Mouse (Mus musculus) hindbrain, embryonic 16.5 days (tissue): ENCODE measurements around the gene Vmn1r23. TPM values are rescaled to one million over a fixed set of nuclear protein-coding genes. Genes with fewer than 3 reads are reported as not detected.
"Not testable (repeated sequence)": the region's sequence is repeated elsewhere in the genome, so short reads cannot be mapped to it uniquely, and the experiment has no call there.

Experiments
- ATAC-seq: fragments of 200-750 bp; cut with Nextera tagmentation; 2 replicates; pipeline ENCODE4 v1.8.0; 2017; ENCODE audit warnings: moderate TSS enrichment, moderate library complexity
- H3K27ac ChIP-seq: fragments of 300-500 bp; sonication (generic); 2 replicates; pipeline ENCODE4 v1.5.1; 2014; ENCODE audit warnings: low read depth, mild to moderate bottlenecking, control low read depth, low read length, moderate library complexity
- H3K27me3 ChIP-seq: fragments of 300-500 bp; sonication (generic); replicated peaks from 2 replicates; pipeline ENCODE4 v1.6.1; 2014; ENCODE audit warnings: low read length; ENCODE audit not compliant: control insufficient read depth, insufficient read depth
- H3K36me3 ChIP-seq: fragments of 300-500 bp; sonication (generic); 2 replicates; pipeline ENCODE4 v1.6.1; 2014; ENCODE audit warnings: mild to moderate bottlenecking, low read length, moderate library complexity, mixed read lengths; ENCODE audit not compliant: control insufficient read depth, insufficient read depth
- H3K4me1 ChIP-seq: fragments of 300-500 bp; sonication (generic); 2 replicates; pipeline ENCODE4 v1.6.1; 2014; ENCODE audit warnings: low read depth, low read length; ENCODE audit not compliant: control insufficient read depth, insufficient read depth
- H3K4me2 ChIP-seq: fragments of 300-500 bp; sonication (generic); 2 replicates; pipeline ENCODE4 v1.6.1; 2014; ENCODE audit warnings: mild to moderate bottlenecking, low read length, control low read depth, moderate library complexity
- H3K4me3 ChIP-seq: fragments of 300-500 bp; sonication (generic); 2 replicates; pipeline ENCODE4 v1.5.1; 2014; ENCODE audit warnings: mild to moderate bottlenecking, low read length, control low read depth, moderate library complexity
- H3K9ac ChIP-seq: fragments of 300-500 bp; sonication (generic); 2 replicates; pipeline ENCODE4 v1.6.1; 2014; ENCODE audit warnings: low read depth, mild to moderate bottlenecking, control low read depth, low read length, moderate library complexity
- H3K9me3 ChIP-seq: fragments of 300-500 bp; sonication (generic); 2 replicates; pipeline ENCODE4 v1.6.1; 2014; ENCODE audit warnings: mild to moderate bottlenecking, low read length, moderate library complexity; ENCODE audit not compliant: control insufficient read depth
- WGBS: fragments of 180-500 bp; shearing (Covaris S2); extraction: QIAGEN DNeasy Blood & Tissue Kit; methylation state at CpG from one replicate; pipeline ENCODE4 v1.1.7; 2014; 5-methylcytosine and 5-hydroxymethylcytosine counted together
- polyA plus RNA-seq: library from polyadenylated mRNA; unstranded; fragments of >200 nt; fragmentation: Nextera tagmentation; extraction: Ambion mirVana; gene quantifications from 2 replicates; pipeline ENCODE4 v1.2.1, GENCODE M21; 2015

Vmn1r23 gene
- polyA plus RNA-seq: not detected in 2 replicates

GRCm38 (mm10) chr6:57926738-57927137 is at the start of gene Vmn1r23:
Gene Vmn1r23, minus strand, starts transcription at chr6:57926838.
- no peak within 1 kb of the TSS for H3K9ac ChIP-seq
- WGBS: 94% methylated on average over 1 of the region's 1 CpGs
- H3K27ac ChIP-seq: no peak within 1 kb of the TSS
- H3K9me3 ChIP-seq: no peaks in the 10 kb centered on the region
- no peaks in the 10 kb centered on the region for H3K4me1 ChIP-seq
- no peak within 1 kb of the TSS for H3K4me2 ChIP-seq
- H3K4me3 ChIP-seq: no peak within 1 kb of the TSS
- no peaks in the 10 kb centered on the region for H3K36me3 ChIP-seq
- H3K27me3 ChIP-seq: no peaks in the 10 kb centered on the region
- ATAC-seq: no peak

GRCm38 (mm10) chr6:57961403-57961802 is 34.8 kb upstream of the Vmn1r23 start, which contains the start of gene Vmn1r24:
Gene Vmn1r24, minus strand, starts transcription at chr6:57961503.
- H3K36me3 ChIP-seq, H3K4me2 ChIP-seq, H3K27me3 ChIP-seq, ATAC-seq, H3K27ac ChIP-seq, H3K9me3 ChIP-seq, H3K4me1 ChIP-seq, H3K9ac ChIP-seq, H3K4me3 ChIP-seq: not testable (repeated sequence)
- 83% methylated on average over 1 of the region's 1 CpGs for WGBS

GRCm38 (mm10) chr6:57907928-57908327 is 18.7 kb downstream of the Vmn1r23 start, which contains the start of gene Vmn1r22:
Gene Vmn1r22, minus strand, starts transcription at chr6:57908028.
- Histone ChIP-seq H3K4me1 (no peaks in the 10 kb centered on the region), H3K9ac (no peak within 1 kb of the TSS), H3K4me3 (no peak within 1 kb of the TSS), H3K4me2 (no peak within 1 kb of the TSS), H3K27me3 (no peaks in the 10 kb centered on the region), H3K36me3 (no peaks in the 10 kb centered on the region), H3K27ac (no peak within 1 kb of the TSS), H3K9me3 (no peaks in the 10 kb centered on the region)
- ATAC-seq: no peak
- WGBS: 76% methylated on average over 1 of the region's 1 CpGs

Other genes starting within 250 kb of the Vmn1r23 start
- gene Pyurf, start 234.8 kb downstream of the Vmn1r23 start, polyA plus RNA-seq: 17.5 and 18.8 TPM in 2 replicates
- gene Lancl2, start 224.3 kb downstream of the Vmn1r23 start, polyA plus RNA-seq: 84.3 and 88.9 TPM in 2 replicates
- gene Vopp1, start 101.7 kb downstream of the Vmn1r23 start, polyA plus RNA-seq: 218 and 224 TPM in 2 replicates
- gene Vmn1r21, start 76.5 kb downstream of the Vmn1r23 start, polyA plus RNA-seq: not detected in 2 replicates
- gene Vmn1r22, start 18.8 kb downstream of the Vmn1r23 start, polyA plus RNA-seq: not detected in 2 replicates
- not detected in 2 replicates for gene Vmn1r24, start 34.7 kb upstream of the Vmn1r23 start, polyA plus RNA-seq
- gene Vmn1r25, start 54.0 kb upstream of the Vmn1r23 start, polyA plus RNA-seq: not detected in 2 replicates
- not detected in 2 replicates for gene Vmn1r26, start 88.3 kb upstream of the Vmn1r23 start, polyA plus RNA-seq